Mouse (Mus musculus): ENCODE data around the gene Mybph.

Mybph gene

GRCm38 (mm10) chr1:134211631-134212030 is 18.4 kb downstream of the Mybph start:
- no peak for DNase-seq

- DNase-seq, result no peak
These were observed 19.1 kb downstream of the Mybph start for GRCm38 (mm10) chr1:134212351-134212750.

- no peak for DNase-seq
These were observed 20.2 kb downstream of the Mybph start for GRCm38 (mm10) chr1:134213405-134213804.

- no peak for DNase-seq
These were observed 21.8 kb downstream of the Mybph start for GRCm38 (mm10) chr1:134215059-134215458.

DNA sequence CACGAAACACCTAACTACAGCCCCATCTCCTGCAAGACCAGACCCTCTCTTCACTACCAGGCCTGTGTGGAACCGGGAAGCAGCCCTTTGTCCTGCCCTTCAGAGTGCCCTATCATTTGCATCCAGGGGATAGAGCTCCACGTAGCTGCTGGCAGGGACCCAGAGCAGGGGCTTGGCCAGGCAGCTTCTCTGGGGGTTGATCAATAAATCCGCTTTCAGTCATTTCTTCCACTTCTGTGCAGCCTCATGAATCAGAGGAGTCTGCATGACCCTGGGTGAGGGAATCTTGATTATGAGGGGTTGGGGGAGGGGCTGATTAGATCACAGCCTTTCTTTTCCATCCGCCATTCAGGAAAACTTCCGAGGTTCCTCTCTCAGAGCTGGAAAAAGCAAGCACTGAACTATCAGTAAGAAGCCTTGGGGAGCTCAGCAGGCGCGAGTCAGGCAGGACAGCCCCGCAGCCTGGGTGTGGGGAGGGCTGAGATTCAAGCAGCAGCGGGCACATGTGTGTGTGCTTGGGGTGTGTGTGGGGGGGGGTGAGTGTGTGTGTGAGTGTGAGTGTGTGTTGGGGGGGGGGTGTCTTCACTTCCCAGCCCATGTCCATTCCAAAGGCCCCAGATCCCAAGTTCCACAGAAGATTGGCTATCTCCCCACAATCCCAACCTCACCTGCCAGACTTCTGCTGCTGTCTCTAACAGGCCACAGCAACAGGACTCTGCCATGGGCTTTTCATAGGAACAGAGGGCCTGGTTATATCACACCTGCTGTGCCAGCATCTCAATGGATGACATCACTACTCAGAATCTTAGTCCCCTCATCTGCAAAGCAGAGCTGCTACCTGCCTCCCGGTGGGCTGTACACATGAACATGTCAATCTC is 22.7 kb downstream of the Mybph start:
- DNase-seq, result no peak

- DNase-seq, result no peak
These were observed 23.4 kb downstream of the Mybph start for GRCm38 (mm10) chr1:134216629-134216971.

DNA sequence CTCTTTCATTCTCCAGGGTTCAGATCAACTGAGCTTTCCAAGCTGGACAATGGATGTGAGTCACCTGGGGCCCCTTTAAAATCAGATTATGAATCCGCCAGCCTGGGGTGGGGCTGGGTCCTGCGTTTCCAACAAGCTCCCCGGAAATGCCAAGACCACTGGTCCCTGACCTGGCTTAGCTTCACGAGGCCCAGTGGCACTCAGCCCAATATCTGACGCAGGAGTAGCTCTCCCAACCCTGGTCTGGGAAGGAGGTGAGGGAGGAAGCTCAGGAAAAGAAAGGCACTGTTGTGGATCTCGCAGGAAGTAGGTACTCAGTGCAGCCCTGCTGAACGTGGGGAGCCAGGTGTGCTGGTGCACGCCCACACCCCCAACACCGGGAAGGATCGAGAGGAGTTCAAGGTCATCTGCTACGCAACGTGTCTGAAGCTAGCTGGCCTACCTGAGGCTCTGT is 23.8 kb downstream of the Mybph start:
- DNase-seq, result no peak

DNA sequence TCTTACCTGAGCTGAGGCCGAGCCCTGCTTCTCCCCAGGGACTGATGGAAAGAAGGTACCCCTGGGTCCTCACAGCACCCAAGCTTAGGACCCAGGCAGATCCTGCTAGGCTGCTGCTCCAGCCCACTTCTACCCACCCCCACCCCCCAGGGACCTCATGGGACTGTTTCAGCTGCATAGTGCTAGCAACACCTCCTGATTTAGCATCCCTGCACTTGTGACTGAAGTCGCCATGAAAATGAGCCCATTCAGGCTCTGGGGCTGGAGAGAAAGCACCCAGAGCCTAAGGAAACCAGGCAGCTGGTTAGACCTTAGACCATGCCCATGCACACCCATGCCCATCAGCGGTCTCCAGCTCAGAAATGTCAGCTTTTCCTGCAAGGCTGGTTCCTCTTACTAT is 24.7 kb downstream of the Mybph start:
- no peak for DNase-seq

- no peak for DNase-seq
These were observed 26.4 kb downstream of the Mybph start for GRCm38 (mm10) chr1:134219608-134220007.

DNA sequence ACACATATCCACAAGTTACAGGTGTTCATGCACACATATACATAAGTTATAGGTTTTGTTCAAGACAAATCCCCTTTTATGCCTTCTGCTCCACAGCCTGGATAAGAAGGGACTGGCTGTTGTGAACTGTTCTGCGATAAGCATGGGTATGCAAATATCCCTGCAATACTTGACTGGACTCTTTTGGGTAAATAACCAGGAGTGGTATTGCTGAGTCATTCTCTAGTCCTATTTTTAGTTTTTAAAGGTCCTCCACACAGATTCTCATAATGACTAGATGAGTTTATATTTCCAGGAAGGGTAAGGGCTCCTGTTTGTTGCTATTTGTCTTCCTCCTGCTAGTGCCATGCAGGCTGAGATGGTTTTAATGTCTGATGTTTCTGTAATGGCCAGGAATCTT is 27.9 kb downstream of the Mybph start:
- DNase-seq, result no peak

GRCm38 (mm10) chr1:134222122-134223055 is 29.1 kb downstream of the Mybph start:
- DNase-seq, result no peak

DNA sequence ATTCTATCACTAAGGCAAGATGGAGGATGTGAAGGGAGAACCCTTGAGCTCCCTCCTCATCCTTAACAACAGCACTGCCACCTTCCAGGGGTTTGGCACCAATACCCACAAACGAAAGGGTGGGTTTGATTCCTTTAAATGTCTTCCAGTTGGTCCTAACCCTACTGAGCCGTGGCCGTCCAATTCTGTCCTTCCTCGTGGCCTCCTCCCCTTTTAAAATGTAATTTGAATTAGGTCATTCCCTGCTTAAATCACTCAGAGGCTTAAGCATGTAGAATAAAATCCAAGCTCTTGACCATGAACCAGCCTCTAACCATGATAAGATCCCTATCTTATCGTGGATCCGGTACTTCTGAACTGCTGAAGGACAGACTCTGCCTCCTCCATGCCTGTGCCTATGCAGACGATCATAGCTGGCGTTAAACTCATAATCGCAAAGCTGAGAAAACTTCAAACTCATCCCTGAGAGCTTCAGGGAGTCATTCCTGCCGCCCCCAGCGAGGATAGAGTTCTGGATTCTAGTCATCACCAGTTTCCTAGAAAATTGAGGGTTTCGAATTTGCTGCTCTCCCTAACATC is 31.5 kb downstream of the Mybph start:
- no peak for DNase-seq

DNA sequence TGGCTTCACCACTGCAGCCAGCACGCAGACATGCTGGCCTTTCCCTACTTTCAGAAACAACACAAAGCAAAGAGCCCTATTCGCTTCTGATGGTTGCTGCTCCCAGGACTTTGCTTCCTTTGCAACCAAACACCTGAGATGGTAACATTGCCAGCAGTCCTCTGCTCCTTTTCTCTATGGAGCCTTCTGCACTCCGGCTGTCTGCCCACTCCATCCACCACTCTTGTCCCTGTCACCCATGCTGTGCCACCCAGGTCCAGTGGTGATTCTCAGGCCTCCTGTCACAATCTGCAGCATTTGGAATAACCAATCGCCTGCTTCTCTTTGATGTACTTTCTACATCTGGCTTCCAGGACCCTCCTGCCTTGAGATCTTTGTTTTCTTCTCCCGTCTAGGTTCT is 32.1 kb downstream of the Mybph start:
- DNase-seq, result no peak

- no peak for DNase-seq
These were observed 33.5 kb downstream of the Mybph start for GRCm38 (mm10) chr1:134226739-134227138.

- DNase-seq, result no peak
These were observed 36.7 kb downstream of the Mybph start for GRCm38 (mm10) chr1:134229806-134230575.

GRCm38 (mm10) chr1:134230638-134231228 is 37.5 kb downstream of the Mybph start:
- no peak for DNase-seq

DNA sequence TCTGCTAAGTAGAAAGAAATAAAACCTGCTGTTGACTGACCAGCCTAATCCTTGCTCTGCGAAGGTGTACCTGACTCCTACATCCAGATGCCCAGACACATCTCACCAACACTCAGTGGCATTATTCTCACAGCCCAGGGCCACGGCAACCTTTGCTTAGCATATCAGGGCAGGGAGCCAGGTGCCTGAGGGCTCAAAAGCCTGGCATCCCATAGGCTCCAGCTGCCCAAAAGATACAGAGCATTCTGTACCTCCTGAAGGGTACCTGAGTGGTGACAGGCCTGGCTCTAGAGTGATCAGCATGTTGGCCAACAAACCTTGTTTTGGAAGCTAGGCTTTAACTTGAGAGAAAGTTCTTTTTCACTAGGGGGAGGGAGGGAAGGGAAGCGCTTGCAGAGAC is 38.0 kb downstream of the Mybph start:
- DNase-seq, result no peak

GRCm38 (mm10) chr1:134231681-134232080 is 38.4 kb downstream of the Mybph start:
- DNase-seq, result no peak

- DNase-seq, result no peak
These were observed 39.1 kb downstream of the Mybph start for GRCm38 (mm10) chr1:134232326-134232725.

DNA sequence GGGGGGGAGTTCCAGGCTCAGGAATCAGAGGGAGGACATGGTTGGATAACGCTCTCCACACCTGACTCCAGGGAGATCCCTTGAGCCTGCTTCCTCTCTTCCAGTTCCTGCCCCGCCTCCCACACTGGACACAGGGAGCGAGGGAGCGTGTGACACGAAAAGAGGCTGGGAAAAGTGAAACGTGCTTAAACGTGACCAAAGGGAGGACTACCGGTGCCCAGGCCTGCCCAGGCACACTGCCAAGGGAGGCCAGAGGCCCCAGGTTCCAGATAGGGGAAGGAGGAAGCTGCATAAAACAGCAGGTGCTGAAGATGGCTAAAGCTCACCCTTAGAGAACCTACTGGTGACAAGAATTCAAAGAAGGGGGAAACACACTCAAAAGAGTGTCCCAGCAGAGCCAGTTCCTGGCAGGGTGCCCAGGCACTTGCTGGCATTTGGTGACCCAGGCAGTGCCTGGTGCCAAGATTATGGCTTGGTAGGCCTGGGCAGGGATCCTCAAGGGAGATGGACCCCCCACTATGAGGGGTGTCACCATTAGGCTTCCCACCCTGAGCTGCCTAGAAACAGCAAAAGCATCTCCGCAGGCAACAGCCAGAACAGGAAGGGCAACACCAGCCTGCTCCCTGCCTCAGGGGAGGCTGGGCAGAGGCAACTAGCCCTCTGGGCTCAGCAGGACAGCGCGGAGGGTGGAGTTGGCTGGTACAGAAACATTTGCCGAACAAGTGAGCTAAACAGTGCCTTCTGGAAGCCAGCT is 39.7 kb downstream of the Mybph start:
- no peak for DNase-seq

GRCm38 (mm10) chr1:134233681-134234454 is 40.6 kb downstream of the Mybph start:
- no peak for DNase-seq

Measured in thymus, postnatal 14 days (tissue).